Mouse (Mus musculus) kidney, embryonic 14.5 days (tissue): ENCODE results near the gene Gm10770. TPM values are rescaled to one million over a fixed set of nuclear protein-coding genes. Genes with fewer than 3 reads are reported as not detected.
"Not testable (repeated sequence)": the region's sequence is repeated elsewhere in the genome, so short reads cannot be mapped to it uniquely, and the experiment has no call there.

Experiments
- ATAC-seq: fragments of 200-750 bp; cut with Nextera tagmentation; 2 replicates; pipeline ENCODE4 v1.8.0; 2017; ENCODE audit warnings: moderate number of reproducible peaks, mild to moderate bottlenecking, moderate TSS enrichment, moderate library complexity; ENCODE audit not compliant: low FRiP score, low TSS enrichment
- H3K27ac ChIP-seq: fragments of 300-500 bp; sonication (generic); 2 replicates; pipeline ENCODE4 v1.5.1; 2014; ENCODE audit warnings: low read depth, mild to moderate bottlenecking, low read length, moderate library complexity, mixed read lengths
- H3K27me3 ChIP-seq: fragments of 300-500 bp; sonication (generic); 2 replicates; pipeline ENCODE4 v1.6.1; 2014; ENCODE audit warnings: mild to moderate bottlenecking, low read length; ENCODE audit not compliant: control insufficient read depth, insufficient read depth
- H3K36me3 ChIP-seq: fragments of 300-500 bp; sonication (generic); 2 replicates; pipeline ENCODE4 v1.6.1; 2014; ENCODE audit warnings: low read length, mixed read lengths; ENCODE audit not compliant: control insufficient read depth, insufficient read depth
- H3K4me1 ChIP-seq: fragments of 300-500 bp; sonication (generic); 2 replicates; pipeline ENCODE4 v1.6.1; 2014; ENCODE audit warnings: low read length, mixed read lengths; ENCODE audit not compliant: control insufficient read depth, insufficient read depth
- H3K4me2 ChIP-seq: fragments of 300-500 bp; sonication (generic); replicated peaks from 2 replicates; pipeline ENCODE4 v1.6.1; 2014; ENCODE audit warnings: low read depth, mild to moderate bottlenecking, low read length
- H3K4me3 ChIP-seq: fragments of 300-500 bp; sonication (generic); 2 replicates; pipeline ENCODE4 v1.5.1; 2014; ENCODE audit warnings: mild to moderate bottlenecking, low read length
- H3K9ac ChIP-seq: fragments of 300-500 bp; sonication (generic); 2 replicates; pipeline ENCODE4 v1.6.1; 2014; ENCODE audit warnings: low read depth, mild to moderate bottlenecking, low read length, moderate library complexity
- H3K9me3 ChIP-seq: fragments of 300-500 bp; sonication (generic); 2 replicates; pipeline ENCODE4 v1.6.1; 2016; ENCODE audit warnings: low read length; ENCODE audit not compliant: control insufficient read depth
- WGBS: fragments of 180-500 bp; shearing (Covaris S2); extraction: QIAGEN DNeasy Blood & Tissue Kit; methylation state at CpG from one replicate; pipeline ENCODE4 v1.1.7; 2014; 5-methylcytosine and 5-hydroxymethylcytosine counted together
- polyA plus RNA-seq: library from polyadenylated mRNA; unstranded; fragments of >200 nt; fragmentation: Nextera tagmentation; extraction: Ambion mirVana; gene quantifications from 2 replicates; pipeline ENCODE4 v1.2.1, GENCODE M21; 2014

Gene Gm10770
- polyA plus RNA-seq, 1 experiment from 2014 or later, result not detected

- no peaks in the 10 kb centered on the region for H3K27me3 ChIP-seq
- 0 out of 2 replicates have a peak, but pooled peaks cover 4% of the 10 kb centered on the region for H3K36me3 ChIP-seq
- WGBS, result 80% methylated on average over 2 of the region's 2 CpGs
- ATAC-seq, result no peak
- H3K9me3 ChIP-seq, result peaks cover 5% of the 10 kb centered on the region
- no peak overlapping the region for H3K4me3 ChIP-seq
- peaks cover 4% of the 10 kb centered on the region; the same call in 1 of the 2 replicates for H3K4me1 ChIP-seq
- no peak overlapping the region for H3K4me2 ChIP-seq
- H3K9ac ChIP-seq, result no peak overlapping the region
- H3K27ac ChIP-seq, result no peak overlapping the region
Measured at GRCm38 (mm10) chr2:150132773-150133172, 46.7 kb downstream of the Gm10770 start.

GRCm38 (mm10) chr2:150132002-150132401 lies 47.5 kb downstream of the Gm10770 start:
- H3K9ac ChIP-seq, H3K9me3 ChIP-seq, H3K27me3 ChIP-seq, ATAC-seq, H3K4me1 ChIP-seq, H3K27ac ChIP-seq, H3K4me2 ChIP-seq, H3K36me3 ChIP-seq, H3K4me3 ChIP-seq: not testable (repeated sequence)
- WGBS, result 95% methylated on average over 1 of the region's 1 CpGs

Other genes starting within 250 kb of the Gm10770 start
- gene Zfp120, start 43.0 kb downstream of the Gm10770 start, polyA plus RNA-seq, result 8.5 and 11.6 TPM in 2 replicates
- gene Gm14139, start 2.1 kb upstream of the Gm10770 start, polyA plus RNA-seq, result not detected in 2 replicates
- 14.0 and 15.2 TPM in 2 replicates for gene Zfp937, start 38.4 kb upstream of the Gm10770 start, polyA plus RNA-seq
- gene Gm21994, start 75.9 kb upstream of the Gm10770 start, polyA plus RNA-seq, result 5.4 and 6.6 TPM in 2 replicates
- 0.06 and 0.07 TPM in 2 replicates for gene Gm14124, start 77.8 kb upstream of the Gm10770 start, polyA plus RNA-seq
- gene Gm10130, start 144.0 kb upstream of the Gm10770 start, polyA plus RNA-seq, result 2.2 and 2.3 TPM in 2 replicates
- 9.9 and 13.8 TPM in 2 replicates for gene 3300002I08Rik, start 183.1 kb upstream of the Gm10770 start, polyA plus RNA-seq